Mouse (Mus musculus) frontal cortex, adult 2 months (tissue): ENCODE measurements around the gene Zswim3. TPM values are rescaled to one million over a fixed set of nuclear protein-coding genes. Genes with fewer than 3 reads are reported as not detected.
"Not testable (repeated sequence)": the region's sequence is repeated elsewhere in the genome, so short reads cannot be mapped to it uniquely, and the experiment has no call there.

Experiments used
- DNase-seq, 2 experiments: peaks; one replicate each; pipeline ENCODE4 v3.0.0; 2022; ENCODE audit warnings: low spot score in 1 of 2; ENCODE audit errors: extremely low spot score in 1 of 2
- polyA plus RNA-seq: library from polyadenylated mRNA; depleted of rRNA; stranded (reverse); fragments of >200 nt; gene quantifications from 2 replicates; pipeline ENCODE4 v1.2.3, GENCODE M21; 2012

Zswim3 gene
- polyA plus RNA-seq, 1 experiment = 7.7 TPM

- no peak for DNase-seq
Observed at GRCm38 (mm10) chr2:164779481-164780086, 25.3 kb upstream of the Zswim3 start, which contains the start of gene Tnnc2. Tnnc2 (minus strand) TSS chr2:164779967.

- DNase-seq = no peak
Observed at GRCm38 (mm10) chr2:164781876-164782275, 23.0 kb upstream of the Zswim3 start.

- no peak for DNase-seq
Observed at GRCm38 (mm10) chr2:164783926-164784581, 20.8 kb upstream of the Zswim3 start.

- DNase-seq = no peak
Observed at GRCm38 (mm10) chr2:164784869-164785420, 20.0 kb upstream of the Zswim3 start.

GRCm38 (mm10) chr2:164785481-164786387 lies 19.2 kb upstream of the Zswim3 start, which contains the start of gene Snx21:
Snx21 (plus strand) TSS chr2:164785823.
- peak; percentile 72 to 88 for DNase-seq

GRCm38 (mm10) chr2:164786388-164786885 lies 18.5 kb upstream of the Zswim3 start:
- no peak for DNase-seq

- DNase-seq = no peak
Observed at GRCm38 (mm10) chr2:164787032-164787431, 17.9 kb upstream of the Zswim3 start.

- no peak for DNase-seq
Observed at GRCm38 (mm10) chr2:164787779-164788178, 17.1 kb upstream of the Zswim3 start.

- DNase-seq = no peak
Observed at GRCm38 (mm10) chr2:164788411-164788810, 16.5 kb upstream of the Zswim3 start.

- DNase-seq = no peak
Observed at GRCm38 (mm10) chr2:164790451-164790850, 14.4 kb upstream of the Zswim3 start.

GRCm38 (mm10) chr2:164791841-164792261 lies 13.0 kb upstream of the Zswim3 start:
- no peak for DNase-seq

GRCm38 (mm10) chr2:164792400-164793190 lies 12.3 kb upstream of the Zswim3 start:
- no peak for DNase-seq

GRCm38 (mm10) chr2:164793236-164793635 lies 11.7 kb upstream of the Zswim3 start:
- DNase-seq = peak in 1 of 2 experiments; percentile 74

- DNase-seq = peak in 1 of 2 experiments; percentile 28
Observed at GRCm38 (mm10) chr2:164793772-164794171, 11.1 kb upstream of the Zswim3 start.

GRCm38 (mm10) chr2:164794293-164794692 lies 10.6 kb upstream of the Zswim3 start:
- peak; percentile 65 to 96 for DNase-seq

GRCm38 (mm10) chr2:164795868-164796267 lies 9.0 kb upstream of the Zswim3 start:
- DNase-seq = no peak

- DNase-seq = not testable (repeated sequence)
Observed at GRCm38 (mm10) chr2:164798554-164798953, 6.3 kb upstream of the Zswim3 start.

- no peak for DNase-seq
Observed at GRCm38 (mm10) chr2:164800252-164801004, 4.5 kb upstream of the Zswim3 start.
